Mouse (Mus musculus): ENCODE results near the gene H2afy2. TPM values are rescaled to one million over a fixed set of nuclear protein-coding genes. Genes with fewer than 3 reads are reported as not detected.

H2afy2 gene
- total and polyA plus RNA-seq, 3 experiments, result 0.20 TPM; not detected in 2

GRCm38 (mm10) chr10:61741306-61741705 lies 42.6 kb downstream of the H2afy2 start:
- DNase-seq (ENCODE audit: extremely low read depth), result no peak
- Histone ChIP-seq H3K9me3 (replicated peaks; ENCODE audit: low read length) (peaks cover 9% of the 10 kb centered on the region), H3K27ac (ENCODE audit: insufficient read depth, low read depth) (no peak overlapping the region), H3K27me3 (replicated peaks) (no peaks in the 10 kb centered on the region), H3K4me1 (ENCODE audit: control insufficient read depth in 1 of 2, insufficient read depth in 2 of 2) (no peaks in the 10 kb centered on the region; a peak in 1 of 4 replicates), H3K36me3 (replicated peaks in 1 of 2; ENCODE audit: control insufficient read depth in 1 of 2, insufficient read depth in 1 of 2, low read length in 1 of 2) (peaks cover 0 to 24% of the 10 kb centered on the region in 2 experiments), H3K4me2 (ENCODE audit: insufficient read depth, low read depth, poor library complexity, severe bottlenecking) (no peak overlapping the region), H3K79me2 (replicated peaks; ENCODE audit: control insufficient read depth, extremely low read depth, insufficient read depth, poor library complexity, severe bottlenecking) (no peaks in the 10 kb centered on the region), H3K9ac (ENCODE audit: insufficient read depth, low read depth) (no peak overlapping the region), H3K4me3 (replicated peaks in 1 of 3; ENCODE audit: low read depth in 2 of 3, low read length in 2 of 3, poor library complexity in 1 of 3) (no peak overlapping the region)
- dilution Hi-C loops (cut with MboI; ENCODE audit: extremely low pct_ligation_motif_present, extremely low pct_unique_long_range_greater_than_20kb, low sequenced_read_pairs), result no loop called here
- TF ChIP-seq SMC3 (IDR thresholded peaks at IDR 0.05; ENCODE audit: low read depth, low read length), result no peak
- TF ChIP-seq POLR2A (IDR thresholded peaks at IDR 0.05; ENCODE audit: low read depth, low read length), result no peak
- TF ChIP-seq ZC3H11A (IDR thresholded peaks at IDR 0.05; ENCODE audit: low read depth, low read length), result no peak
- no peak for TF ChIP-seq USF1 (IDR thresholded peaks at IDR 0.05; ENCODE audit: low read depth, low read length)
- in situ Hi-C loops (cut with MboI; ENCODE audit: low pct_ligation_motif_present, low pct_unique_long_range_greater_than_20kb, low sequenced_read_pairs), result no loop called here

GRCm38 (mm10) chr10:61738126-61738525 lies 45.8 kb downstream of the H2afy2 start:
- TF ChIP-seq NELFE (IDR thresholded peaks at IDR 0.05; ENCODE audit: low read depth, low read length), result no peak
- TF ChIP-seq ZNF384 (IDR thresholded peaks at IDR 0.05; ENCODE audit: low read depth, low read length), result no peak
- TF ChIP-seq USF1 (IDR thresholded peaks at IDR 0.05; ENCODE audit: low read depth, low read length), result no peak
- TF ChIP-seq SMC3 (IDR thresholded peaks at IDR 0.05; ENCODE audit: low read depth, low read length), result no peak
- no peak for TF ChIP-seq GABPA (IDR thresholded peaks at IDR 0.05; ENCODE audit: insufficient replicate concordance, low read depth, low read length)
- no peak for TF ChIP-seq ZKSCAN1 (IDR thresholded peaks at IDR 0.05; ENCODE audit: borderline replicate concordance, low read depth, low read length)
- no peak for TF ChIP-seq IRF4 (IDR thresholded peaks at IDR 0.05; ENCODE audit: low read depth, low read length)
- no peak for TF ChIP-seq MXI1 (IDR thresholded peaks at IDR 0.05; ENCODE audit: low read depth, low read length)
- no peak for TF ChIP-seq MAX (IDR thresholded peaks at IDR 0.05; ENCODE audit: low read length)
- peaks cover 3 to 40% of the 10 kb centered on the region in 2 experiments for H3K36me3 ChIP-seq (replicated peaks in 1 of 2; ENCODE audit: control insufficient read depth in 1 of 2, insufficient read depth in 1 of 2, low read length in 1 of 2)

GRCm38 (mm10) chr10:61737537-61737936 lies 46.4 kb downstream of the H2afy2 start:
- Histone ChIP-seq H3K4me1 (ENCODE audit: control insufficient read depth in 1 of 2, insufficient read depth in 2 of 2) (no peaks in the 10 kb centered on the region), H3K4me2 (ENCODE audit: insufficient read depth, low read depth, poor library complexity, severe bottlenecking) (no peak overlapping the region), H3K79me2 (replicated peaks; ENCODE audit: control insufficient read depth, extremely low read depth, insufficient read depth, poor library complexity, severe bottlenecking) (no peaks in the 10 kb centered on the region), H3K9me3 (replicated peaks; ENCODE audit: low read length) (no peaks in the 10 kb centered on the region), H3K4me3 (replicated peaks in 1 of 3; ENCODE audit: low read depth in 2 of 3, low read length in 2 of 3, poor library complexity in 1 of 3) (no peak overlapping the region), H3K9ac (ENCODE audit: insufficient read depth, low read depth) (no peak overlapping the region), H3K27ac (ENCODE audit: insufficient read depth, low read depth) (no peak overlapping the region), H3K27me3 (replicated peaks) (no peaks in the 10 kb centered on the region), H3K36me3 (replicated peaks in 1 of 2; ENCODE audit: control insufficient read depth in 1 of 2, insufficient read depth in 1 of 2, low read length in 1 of 2) (peaks cover 3 to 43% of the 10 kb centered on the region in 2 experiments)
- no peak for TF ChIP-seq ZMIZ1 (IDR thresholded peaks at IDR 0.05; ENCODE audit: low read depth, low read length)
- TF ChIP-seq MAX (IDR thresholded peaks at IDR 0.05; ENCODE audit: low read length), result no peak
- no peak for TF ChIP-seq USF2 (conservative IDR thresholded peaks at IDR 0.05; ENCODE audit: low read depth, low read length)
- TF ChIP-seq ELF1 (IDR thresholded peaks at IDR 0.05; ENCODE audit: low read depth, low read length), result no peak
- no peak for TF ChIP-seq ZNF384 (IDR thresholded peaks at IDR 0.05; ENCODE audit: low read depth, low read length)
- no peak for TF ChIP-seq MAFK (IDR thresholded peaks at IDR 0.05; ENCODE audit: insufficient replicate concordance, low read length)
- no peak for DNase-seq (ENCODE audit: extremely low read depth)
- in situ Hi-C loops (cut with MboI; ENCODE audit: low pct_ligation_motif_present, low pct_unique_long_range_greater_than_20kb, low sequenced_read_pairs), result no loop called here
- dilution Hi-C loops (cut with MboI; ENCODE audit: extremely low pct_ligation_motif_present, extremely low pct_unique_long_range_greater_than_20kb, low sequenced_read_pairs), result no loop called here

More at GRCm38 (mm10) chr10:61738126-61738525, 45.8 kb downstream of the H2afy2 start:
- Histone ChIP-seq H3K79me2 (replicated peaks; ENCODE audit: control insufficient read depth, extremely low read depth, insufficient read depth, poor library complexity, severe bottlenecking) (no peaks in the 10 kb centered on the region), H3K4me1 (ENCODE audit: control insufficient read depth in 1 of 2, insufficient read depth in 2 of 2) (no peaks in the 10 kb centered on the region), H3K9me3 (replicated peaks; ENCODE audit: low read length) (no peaks in the 10 kb centered on the region), H3K9ac (ENCODE audit: insufficient read depth, low read depth) (no peak overlapping the region), H3K4me2 (ENCODE audit: insufficient read depth, low read depth, poor library complexity, severe bottlenecking) (no peak overlapping the region), H3K4me3 (replicated peaks in 1 of 3; ENCODE audit: low read depth in 2 of 3, low read length in 2 of 3, poor library complexity in 1 of 3) (no peak overlapping the region), H3K27me3 (replicated peaks) (no peaks in the 10 kb centered on the region), H3K27ac (ENCODE audit: insufficient read depth, low read depth) (no peak overlapping the region)
- in situ Hi-C loops (cut with MboI; ENCODE audit: low pct_ligation_motif_present, low pct_unique_long_range_greater_than_20kb, low sequenced_read_pairs) (no loop called here), dilution Hi-C loops (cut with MboI; ENCODE audit: extremely low pct_ligation_motif_present, extremely low pct_unique_long_range_greater_than_20kb, low sequenced_read_pairs) (no loop called here)
- DNase-seq (ENCODE audit: extremely low read depth), result no peak

Data from CH12.LX (cell line).